Mouse (Mus musculus) neural tube, postnatal 0 days (tissue): ENCODE results near the gene Sos1. TPM values are rescaled to one million over a fixed set of nuclear protein-coding genes. Genes with fewer than 3 reads are reported as not detected.

Experiments used
- polyA plus RNA-seq: library from polyadenylated mRNA; unstranded; fragments of >200 nt; fragmentation: Nextera tagmentation; extraction: Ambion mirVana; gene quantifications from 2 replicates; pipeline ENCODE4 v1.2.1, GENCODE M21; 2015

Gene Sos1
- polyA plus RNA-seq, result 9.1 and 9.6 TPM in 2 replicates

DNA sequence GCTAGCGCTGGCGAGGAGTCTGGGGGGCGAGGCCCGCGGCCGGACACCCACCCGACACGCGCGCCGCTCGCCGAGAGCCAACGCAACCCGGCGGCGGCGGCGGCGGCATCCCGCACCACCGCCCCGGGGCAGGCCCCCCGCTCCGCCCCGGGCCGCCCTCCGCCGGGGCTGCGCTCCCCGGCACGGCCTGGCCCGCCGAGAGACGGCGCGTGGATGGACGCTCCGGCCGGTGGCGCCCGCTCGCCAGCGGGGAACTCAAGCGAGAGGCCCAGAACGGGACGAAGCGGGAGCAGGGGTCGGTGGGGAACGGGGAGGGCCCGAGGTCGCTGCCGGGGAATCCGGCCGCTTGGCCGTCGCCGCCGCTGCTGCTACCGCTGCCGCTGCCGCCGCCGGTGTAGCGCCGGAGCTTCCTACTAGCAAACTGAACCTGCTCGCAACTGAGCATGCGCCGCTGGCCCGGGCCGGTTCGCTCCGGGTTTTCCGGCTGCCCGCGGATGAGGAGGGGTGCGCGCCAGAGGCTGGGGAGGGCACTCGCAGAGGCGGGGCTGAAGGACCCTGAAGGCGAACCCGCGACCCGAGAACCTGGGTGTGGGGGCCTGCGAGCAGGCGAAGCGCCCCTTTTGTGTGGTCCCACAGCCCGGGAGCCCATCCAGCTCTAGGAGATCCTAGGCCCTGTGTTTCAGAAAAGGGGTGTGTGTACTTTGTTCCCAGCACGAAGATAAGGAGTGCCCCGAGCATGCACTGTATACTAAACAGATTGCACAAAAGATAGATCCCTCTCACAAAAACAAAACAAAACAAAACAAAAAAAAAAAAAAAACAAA is at the start of gene Sos1:
Gene Sos1 (minus strand): TSS at position 423 of the 824 bp plus-strand sequence.

DNA sequence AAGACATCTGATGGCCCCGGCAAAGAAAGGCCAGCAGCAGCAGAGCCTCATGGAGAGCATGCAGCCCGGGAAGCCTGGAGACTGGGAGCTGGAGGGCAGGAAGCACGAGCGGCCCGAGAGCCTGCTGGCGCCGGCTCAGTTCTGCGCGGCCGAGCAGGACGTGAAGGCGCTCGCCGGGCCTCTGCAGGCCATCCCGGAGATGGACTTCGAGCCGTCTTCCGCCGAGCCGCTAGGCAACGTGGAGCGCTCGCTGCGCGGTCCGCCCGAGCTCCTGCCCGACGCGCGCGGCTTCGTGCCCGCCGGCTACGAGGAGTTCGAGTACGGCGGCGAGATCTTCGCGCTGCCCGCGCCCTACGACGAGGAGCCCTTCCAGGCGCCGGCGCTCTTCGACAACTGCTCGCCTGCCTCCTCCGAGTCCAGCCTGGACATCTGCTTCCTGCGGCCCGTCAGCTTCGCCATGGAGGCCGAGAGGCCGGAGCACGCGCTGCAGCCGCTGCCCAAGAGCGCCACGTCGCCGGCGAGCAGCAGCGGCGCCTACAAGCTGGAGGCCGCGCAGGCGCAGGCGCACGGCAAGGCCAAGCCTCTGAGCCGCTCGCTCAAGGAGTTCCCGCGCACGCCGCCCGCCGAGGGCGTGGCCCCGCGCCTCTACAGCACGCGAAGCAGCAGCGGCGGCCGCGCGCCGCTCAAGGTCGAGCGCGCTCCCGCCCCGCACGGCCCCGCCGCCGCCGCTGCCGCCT is 107.1 kb downstream of the Sos1 start, which contains the start of gene Gm10190:
Gene Gm10190 (minus strand): TSS at position 553 of the 737 bp plus-strand sequence.

Other genes with a start within 250 kb of the Sos1 start
- 47.7 and 52.4 TPM in 2 replicates for gene Morn2, start 190.2 kb downstream of the Sos1 start, polyA plus RNA-seq
- 30.1 and 34.1 TPM in 2 replicates for gene Dhx57, start 190.0 kb downstream of the Sos1 start, polyA plus RNA-seq
- 1.5 and 3.1 TPM in 2 replicates for gene Arhgef33, start 173.0 kb downstream of the Sos1 start, polyA plus RNA-seq
- 1.7 TPM in 2 replicates for gene Gm10190, start 106.9 kb downstream of the Sos1 start, polyA plus RNA-seq
- gene Cdkl4, start 97.4 kb upstream of the Sos1 start, polyA plus RNA-seq, result 7.2 and 7.9 TPM in 2 replicates
- gene Map4k3, start 248.0 kb upstream of the Sos1 start, polyA plus RNA-seq, result 19.7 and 21.1 TPM in 2 replicates